Mouse (Mus musculus): Measurements from ENCODE around the gene Parva. TPM values are rescaled to one million over a fixed set of nuclear protein-coding genes. Genes with fewer than 3 reads are reported as not detected.

Parva gene
- polyA plus RNA-seq, 1 experiment from 2014 or later = 13.2 TPM

DNA sequence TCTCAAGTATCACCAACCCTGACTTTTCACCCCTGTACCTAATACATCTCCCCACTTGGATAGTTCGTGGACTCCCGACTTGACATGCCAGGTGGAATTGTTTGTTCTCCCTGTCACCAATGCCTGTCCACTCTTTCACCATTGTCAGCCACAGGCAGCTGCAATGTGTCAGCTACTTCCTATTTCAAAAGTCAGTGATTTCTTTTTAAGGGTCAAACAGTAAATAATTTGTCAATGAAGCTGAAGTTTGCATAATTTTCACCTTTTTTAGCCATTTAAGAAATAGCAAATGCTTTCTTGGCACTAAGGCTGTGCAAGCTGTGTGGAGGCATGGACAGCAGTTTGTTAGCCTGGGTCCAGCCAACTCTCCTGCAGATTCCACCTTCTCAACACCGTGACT, 12.5 kb downstream of the Parva start:
- no peak overlapping the region for H3K4me2 ChIP-seq
- H3K4me3 ChIP-seq = no peak overlapping the region
- no peaks in the 10 kb centered on the region for H3K9me3 ChIP-seq (replicated peaks)
- 56% methylated on average over 3 of the region's 3 CpGs for WGBS (ENCODE audit: insufficient replicate concordance)
- H3K27me3 ChIP-seq (replicated peaks) = no peaks in the 10 kb centered on the region
- no peak for ATAC-seq
- H3K36me3 ChIP-seq = no peaks in the 10 kb centered on the region
- no peak overlapping the region for H3K9ac ChIP-seq
- H3K4me1 ChIP-seq = peaks cover 7% of the 10 kb centered on the region; the same call in 1 of the 2 replicates
- H3K27ac ChIP-seq = no peak overlapping the region

DNA sequence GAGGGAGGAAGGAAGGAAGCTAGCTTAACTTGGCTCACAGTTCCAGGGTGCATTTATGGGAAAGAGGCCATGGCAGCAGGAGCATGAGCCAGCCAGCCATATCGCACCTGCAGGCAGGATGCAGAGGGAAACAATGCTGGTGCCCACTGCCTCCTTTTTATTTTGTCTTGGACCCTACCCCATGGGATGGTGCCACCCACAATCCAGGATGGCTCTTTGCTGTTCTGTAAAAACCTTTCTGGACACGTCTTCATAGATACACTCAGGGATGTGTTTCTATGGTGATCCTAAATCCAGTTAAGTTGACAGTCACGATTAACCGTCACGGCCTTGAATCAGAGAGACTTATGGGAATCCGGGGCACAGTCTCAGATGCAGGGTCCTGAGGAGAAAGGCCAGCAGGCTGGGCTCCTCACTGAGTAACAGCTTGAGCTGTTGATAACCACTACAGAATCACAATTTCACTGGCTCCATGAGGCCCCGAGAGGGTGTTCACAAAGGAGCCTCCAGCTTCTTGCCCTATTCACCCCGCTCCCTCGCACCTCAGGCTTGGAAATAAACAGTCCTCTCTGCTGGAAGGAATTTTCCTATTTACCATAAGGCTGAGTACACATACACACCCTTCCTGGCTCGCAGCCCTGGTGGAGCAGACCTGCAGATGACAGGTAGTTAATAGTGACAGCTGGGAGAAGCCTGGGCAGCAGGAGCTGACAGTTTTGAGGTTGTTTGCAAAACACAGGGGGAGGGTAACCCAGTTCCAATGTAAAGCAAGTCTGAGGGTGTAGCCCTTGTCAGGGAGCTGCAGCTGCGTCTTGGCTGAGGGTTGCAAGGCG, 17.1 kb downstream of the Parva start:
- no peak overlapping the region for H3K4me3 ChIP-seq
- WGBS (ENCODE audit: insufficient replicate concordance) = 46% methylated on average over 12 of the region's 12 CpGs
- no peaks in the 10 kb centered on the region for H3K9me3 ChIP-seq (replicated peaks)
- peaks cover 9% of the 10 kb centered on the region; the same call in 1 of the 2 replicates for H3K4me1 ChIP-seq
- ATAC-seq = no peak
- H3K4me2 ChIP-seq = no peak overlapping the region
- no peaks in the 10 kb centered on the region for H3K36me3 ChIP-seq
- H3K27me3 ChIP-seq (replicated peaks) = no peaks in the 10 kb centered on the region
- H3K27ac ChIP-seq = no peak overlapping the region
- H3K9ac ChIP-seq = no peak overlapping the region

DNA sequence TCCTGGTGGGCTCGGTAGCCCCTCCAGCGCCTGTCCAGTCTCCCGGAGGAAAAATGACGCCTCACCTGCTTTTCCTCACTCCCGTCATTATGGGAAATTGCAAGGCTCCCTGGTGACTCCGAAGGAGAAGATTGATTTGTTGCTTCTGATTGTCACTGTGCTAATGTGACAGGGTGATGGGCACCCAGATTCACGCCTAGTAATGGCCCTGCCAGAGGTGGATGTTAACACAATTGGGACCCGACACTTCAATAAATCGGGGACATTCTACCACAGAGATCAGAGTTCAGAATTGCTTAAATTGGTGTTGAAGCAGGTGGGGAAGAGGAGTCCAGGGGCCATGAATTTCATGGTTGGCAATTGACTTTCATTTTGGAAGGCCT, 17.7 kb downstream of the Parva start:
- Histone ChIP-seq H3K36me3 (no peaks in the 10 kb centered on the region), H3K27ac (no peak overlapping the region), H3K4me1 (peaks cover 9% of the 10 kb centered on the region; the same call in 1 of the 2 replicates), H3K27me3 (replicated peaks) (no peaks in the 10 kb centered on the region), H3K9me3 (replicated peaks) (no peaks in the 10 kb centered on the region), H3K4me3 (no peak overlapping the region), H3K9ac (no peak overlapping the region), H3K4me2 (no peak overlapping the region)
- 48% methylated on average over 9 of the region's 9 CpGs for WGBS (ENCODE audit: insufficient replicate concordance)
- no peak for ATAC-seq

DNA sequence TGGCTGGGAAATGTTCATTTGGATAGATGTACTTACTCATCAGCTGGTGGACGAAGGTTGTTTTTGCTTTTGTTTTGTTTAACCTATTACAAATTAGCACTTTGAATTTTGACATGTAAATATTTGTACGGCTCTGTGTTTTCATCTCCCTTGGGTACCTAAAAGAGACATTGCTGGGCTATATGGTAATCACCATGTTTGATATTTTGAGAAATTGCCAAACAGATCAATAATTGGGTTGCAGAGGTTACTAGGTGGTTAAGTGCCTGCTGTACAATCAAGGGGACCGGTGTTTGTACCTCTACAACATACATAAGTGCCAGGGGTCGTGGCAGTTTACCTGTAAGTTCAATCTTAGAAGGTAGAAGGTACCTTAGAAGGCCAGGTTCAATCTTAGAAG, 19.2 kb downstream of the Parva start:
- no peak overlapping the region for H3K4me3 ChIP-seq
- no peak overlapping the region for H3K9ac ChIP-seq
- H3K27ac ChIP-seq = no peak overlapping the region
- H3K9me3 ChIP-seq (replicated peaks) = no peaks in the 10 kb centered on the region
- 62% methylated on average over 4 of the region's 4 CpGs for WGBS (ENCODE audit: insufficient replicate concordance)
- ATAC-seq = no peak
- peaks cover 9% of the 10 kb centered on the region; the same call in 1 of the 2 replicates for H3K4me1 ChIP-seq
- H3K36me3 ChIP-seq = no peaks in the 10 kb centered on the region
- no peaks in the 10 kb centered on the region for H3K27me3 ChIP-seq (replicated peaks)
- no peak overlapping the region for H3K4me2 ChIP-seq

DNA sequence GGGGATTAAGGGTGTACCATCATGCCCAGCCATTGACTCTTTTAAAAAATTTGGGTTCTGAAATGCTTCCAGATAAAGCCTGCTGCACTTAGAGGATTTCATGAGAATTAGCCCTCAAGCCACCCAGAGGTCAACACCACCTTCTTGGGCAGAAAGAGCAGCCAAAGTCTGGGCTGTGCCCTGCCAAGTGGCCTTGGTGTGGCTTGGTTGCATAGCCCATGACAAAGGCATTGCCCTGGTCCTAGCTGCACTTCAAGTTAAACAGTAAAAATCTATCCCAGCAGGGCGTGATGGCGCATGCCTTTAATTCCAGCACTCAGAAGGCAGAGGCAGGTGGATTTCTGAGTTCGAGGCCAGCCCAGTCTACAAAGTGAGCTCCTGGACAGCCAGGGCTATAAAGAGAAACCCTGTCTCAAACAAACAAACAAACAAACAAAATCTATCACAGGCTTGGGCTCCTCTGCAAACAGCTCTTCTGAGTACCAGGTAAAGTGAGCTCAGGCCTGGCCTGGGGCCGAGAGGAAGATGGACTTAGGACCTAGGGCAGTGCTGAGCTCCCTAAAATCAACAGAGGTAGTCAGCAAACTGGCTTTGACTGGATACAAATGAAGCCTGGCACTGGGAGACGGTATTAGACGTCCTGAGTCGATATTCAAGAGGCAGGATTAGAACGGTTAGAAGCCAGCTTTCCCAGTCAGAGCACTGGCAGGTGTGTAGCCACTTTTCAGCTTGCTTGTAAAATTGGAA, 22.8 kb downstream of the Parva start:
- no peak overlapping the region for H3K4me3 ChIP-seq
- H3K4me1 ChIP-seq = no peaks in the 10 kb centered on the region
- ATAC-seq = 0 out of 2 replicates have a peak, but pooled peaks have one; percentile 37
- no peak overlapping the region for H3K4me2 ChIP-seq
- 54% methylated on average over 8 of the region's 8 CpGs for WGBS (ENCODE audit: insufficient replicate concordance)
- no peak overlapping the region for H3K27ac ChIP-seq
- no peaks in the 10 kb centered on the region for H3K36me3 ChIP-seq
- no peaks in the 10 kb centered on the region for H3K27me3 ChIP-seq (replicated peaks)
- H3K9ac ChIP-seq = no peak overlapping the region
- H3K9me3 ChIP-seq (replicated peaks) = no peaks in the 10 kb centered on the region

DNA sequence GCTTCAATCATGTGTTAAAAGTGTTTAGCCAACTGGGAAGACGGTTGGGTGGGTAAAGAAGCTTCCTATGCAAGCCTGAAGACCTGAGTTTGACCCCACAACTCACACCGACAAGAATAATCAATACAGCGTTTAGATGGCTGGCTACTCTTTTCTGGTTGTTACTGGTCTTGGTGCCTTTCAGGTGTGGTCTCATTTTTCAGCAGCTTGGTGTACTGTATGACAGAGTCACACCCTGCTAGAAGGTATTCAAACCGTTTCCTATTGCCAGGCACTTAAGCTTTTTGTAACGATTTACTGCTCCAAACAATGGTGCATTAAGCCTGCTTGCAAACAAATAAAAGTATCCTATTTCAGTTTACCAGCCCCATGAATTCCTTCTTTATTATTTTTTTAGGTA, 25.2 kb downstream of the Parva start:
- no peaks in the 10 kb centered on the region for H3K4me1 ChIP-seq
- no peak for ATAC-seq
- no peak overlapping the region for H3K4me3 ChIP-seq
- H3K9ac ChIP-seq = no peak overlapping the region
- no peaks in the 10 kb centered on the region for H3K36me3 ChIP-seq
- H3K4me2 ChIP-seq = no peak overlapping the region
- no peaks in the 10 kb centered on the region for H3K9me3 ChIP-seq (replicated peaks)
- no peaks in the 10 kb centered on the region for H3K27me3 ChIP-seq (replicated peaks)
- 56% methylated on average over 5 of the region's 5 CpGs for WGBS (ENCODE audit: insufficient replicate concordance)
- H3K27ac ChIP-seq = no peak overlapping the region

DNA sequence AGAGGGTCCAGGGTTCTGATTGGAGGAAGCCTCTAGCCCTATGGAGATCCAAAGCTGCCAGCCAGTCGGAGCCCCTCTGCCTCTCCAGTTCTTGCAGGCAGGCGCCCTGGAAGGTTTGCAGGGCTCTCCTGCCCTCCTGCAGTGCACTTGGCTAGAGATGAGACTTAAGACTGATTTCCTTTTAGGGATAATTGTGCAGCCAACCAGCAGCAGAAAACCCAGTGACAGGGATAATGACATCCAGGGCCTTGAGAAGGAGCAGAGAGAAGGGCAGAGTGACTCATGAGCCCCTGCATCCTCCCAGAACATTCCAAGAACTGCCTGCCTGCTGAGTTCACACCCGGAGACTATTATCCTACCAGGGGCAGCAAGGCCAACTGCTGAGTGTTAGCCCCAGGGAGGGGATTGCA, 26.5 kb downstream of the Parva start:
- ATAC-seq = no peak

DNA sequence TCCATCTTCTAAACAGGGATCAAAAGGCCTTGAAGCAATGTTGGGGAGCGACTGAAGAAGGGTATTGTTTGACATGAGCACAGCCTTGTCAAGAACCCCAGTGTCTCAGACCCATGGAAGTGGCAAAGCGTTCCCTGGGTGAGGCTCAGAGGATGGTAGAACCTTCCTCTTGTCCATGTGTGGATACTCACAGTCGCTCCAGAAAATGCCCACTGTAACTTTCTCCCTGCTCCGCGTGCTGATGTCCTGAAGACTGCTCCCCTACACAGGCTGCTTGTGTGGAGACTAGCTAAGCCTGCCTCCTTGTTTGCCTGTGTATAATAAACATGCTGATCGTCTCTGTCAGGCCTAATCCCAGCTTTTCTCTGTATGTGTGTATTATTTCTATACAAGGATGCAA, 27.1 kb downstream of the Parva start:
- Histone ChIP-seq H3K27me3 (replicated peaks) (no peaks in the 10 kb centered on the region), H3K9ac (no peak overlapping the region), H3K4me3 (no peak overlapping the region), H3K9me3 (replicated peaks) (no peaks in the 10 kb centered on the region), H3K4me1 (no peaks in the 10 kb centered on the region), H3K27ac (peak overlapping the region; percentile 61), H3K4me2 (no peak overlapping the region), H3K36me3 (no peaks in the 10 kb centered on the region)
- WGBS (ENCODE audit: insufficient replicate concordance) = 58% methylated on average over 6 of the region's 6 CpGs
- ATAC-seq = no peak

More for the DNA sequence above, 26.5 kb downstream of the Parva start:
- Histone ChIP-seq H3K4me2 (no peak overlapping the region), H3K4me3 (no peak overlapping the region), H3K27ac (peak overlapping the region; percentile 61; the same call in 1 of the 2 replicates), H3K4me1 (no peaks in the 10 kb centered on the region), H3K9ac (no peak overlapping the region), H3K27me3 (replicated peaks) (no peaks in the 10 kb centered on the region), H3K36me3 (no peaks in the 10 kb centered on the region), H3K9me3 (replicated peaks) (no peaks in the 10 kb centered on the region)
- 29% methylated on average over 3 of the region's 3 CpGs for WGBS (ENCODE audit: insufficient replicate concordance)

DNA sequence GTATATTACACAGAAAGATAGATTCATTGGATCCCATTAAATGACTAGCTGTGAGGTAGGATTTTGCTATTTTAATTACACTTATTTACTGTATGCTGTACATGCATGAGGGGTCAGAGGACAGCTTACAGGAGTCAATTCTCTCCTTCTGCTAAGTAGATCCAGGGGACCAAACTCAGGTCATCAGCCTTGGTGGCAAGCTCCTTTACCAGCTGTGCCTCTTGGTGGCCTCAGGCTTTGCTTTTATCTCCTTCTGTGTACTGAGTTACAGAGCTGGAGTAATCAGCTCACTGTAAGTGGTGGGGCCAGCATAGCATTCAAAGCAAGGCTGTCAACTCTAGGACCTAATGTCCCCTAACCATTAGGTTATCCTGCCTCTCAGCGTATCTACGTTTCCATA, 27.6 kb downstream of the Parva start:
- Histone ChIP-seq H3K4me3 (no peak overlapping the region), H3K9me3 (replicated peaks) (no peaks in the 10 kb centered on the region), H3K36me3 (no peaks in the 10 kb centered on the region), H3K27ac (no peak overlapping the region), H3K9ac (no peak overlapping the region), H3K4me1 (no peaks in the 10 kb centered on the region), H3K4me2 (no peak overlapping the region), H3K27me3 (replicated peaks) (no peaks in the 10 kb centered on the region)
- WGBS (ENCODE audit: insufficient replicate concordance) = 89% methylated on average over 2 of the region's 2 CpGs
- ATAC-seq = no peak

DNA sequence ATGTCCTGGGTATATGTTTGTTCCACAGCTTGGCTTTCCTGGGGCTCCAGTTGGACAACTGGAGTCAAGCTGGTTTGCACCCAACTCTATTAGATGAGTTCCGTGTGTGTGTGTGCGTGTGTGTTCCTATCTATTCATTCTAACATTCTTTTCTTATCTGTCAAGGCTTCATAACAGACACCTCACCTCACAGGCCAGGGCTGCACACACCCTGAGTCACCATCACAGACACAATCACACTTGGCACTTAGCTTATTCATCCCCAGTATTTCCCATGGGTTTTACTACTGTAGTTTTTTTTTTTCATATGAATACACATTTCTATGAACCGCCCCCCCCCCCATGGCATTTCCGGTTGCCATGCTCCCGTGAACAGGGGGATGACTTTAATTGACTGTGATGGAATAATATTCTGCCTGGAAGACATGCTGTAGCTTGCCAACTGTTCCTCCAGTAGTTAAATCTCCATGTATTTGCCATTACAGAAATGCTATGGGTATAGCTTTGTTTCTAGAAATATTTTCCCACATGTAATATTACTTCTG, 28.3 kb downstream of the Parva start:
- Histone ChIP-seq H3K36me3 (no peaks in the 10 kb centered on the region), H3K4me1 (no peaks in the 10 kb centered on the region)
- ATAC-seq = no peak

DNA sequence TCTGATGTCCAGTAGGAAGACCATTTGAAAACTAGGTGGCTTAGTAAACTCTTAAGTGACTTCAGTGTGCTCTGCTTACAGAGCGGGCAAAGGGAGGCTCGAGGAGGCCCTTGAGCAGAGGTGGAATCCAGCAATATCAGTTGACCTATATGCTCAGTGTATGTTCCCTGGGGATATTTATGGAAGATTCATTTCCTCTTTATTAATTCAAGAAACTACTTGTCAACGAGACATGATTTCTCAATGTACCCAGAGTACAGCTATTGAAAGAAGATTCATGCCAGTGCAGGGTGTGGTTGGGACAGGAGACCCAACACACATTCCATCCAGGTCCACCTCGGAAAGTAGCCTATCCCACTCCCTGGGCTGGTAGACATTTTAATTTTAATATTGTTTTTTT, 30.1 kb downstream of the Parva start:
- 71% methylated on average over 4 of the region's 4 CpGs for WGBS (ENCODE audit: insufficient replicate concordance)
- H3K9me3 ChIP-seq (replicated peaks) = no peaks in the 10 kb centered on the region
- no peaks in the 10 kb centered on the region for H3K4me1 ChIP-seq
- H3K9ac ChIP-seq = no peak overlapping the region
- no peak overlapping the region for H3K4me3 ChIP-seq
- ATAC-seq = no peak
- no peaks in the 10 kb centered on the region for H3K36me3 ChIP-seq
- H3K27me3 ChIP-seq (replicated peaks) = no peaks in the 10 kb centered on the region
- no peak overlapping the region for H3K4me2 ChIP-seq
- no peak overlapping the region for H3K27ac ChIP-seq

More for the DNA sequence above, 28.3 kb downstream of the Parva start:
- no peak overlapping the region for H3K27ac ChIP-seq
- H3K9me3 ChIP-seq (replicated peaks) = no peaks in the 10 kb centered on the region
- WGBS (ENCODE audit: insufficient replicate concordance) = 82% methylated on average over 5 of the region's 5 CpGs
- H3K27me3 ChIP-seq (replicated peaks) = no peaks in the 10 kb centered on the region
- no peak overlapping the region for H3K4me2 ChIP-seq
- H3K9ac ChIP-seq = no peak overlapping the region
- no peak overlapping the region for H3K4me3 ChIP-seq

DNA sequence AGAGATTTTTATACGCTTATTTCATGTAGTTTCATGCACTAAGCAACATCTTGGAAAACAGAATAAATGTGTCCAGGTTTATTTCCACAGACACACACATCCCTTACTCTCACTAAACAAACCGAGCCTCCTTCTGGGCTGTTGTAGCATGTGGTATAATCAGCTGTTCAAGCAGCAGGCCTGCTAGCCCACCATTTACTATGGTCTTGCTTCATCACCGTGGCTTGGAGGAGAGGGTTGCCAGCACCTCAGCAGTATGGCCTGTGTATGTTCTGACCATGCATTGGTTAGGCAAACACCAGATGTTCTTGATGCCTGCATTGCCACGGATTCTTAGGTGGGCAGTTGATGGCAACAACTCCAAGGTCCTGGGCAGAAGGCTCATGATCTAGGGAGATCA, 30.6 kb downstream of the Parva start:
- no peaks in the 10 kb centered on the region for H3K36me3 ChIP-seq
- no peaks in the 10 kb centered on the region for H3K9me3 ChIP-seq (replicated peaks)
- H3K4me2 ChIP-seq = no peak overlapping the region
- no peaks in the 10 kb centered on the region; the same call in 1 of the 2 replicates for H3K4me1 ChIP-seq
- no peaks in the 10 kb centered on the region for H3K27me3 ChIP-seq (replicated peaks)
- H3K9ac ChIP-seq = no peak overlapping the region
- H3K27ac ChIP-seq = no peak overlapping the region
- no peak overlapping the region for H3K4me3 ChIP-seq
- WGBS (ENCODE audit: insufficient replicate concordance) = 57% methylated on average over 4 of the region's 4 CpGs
- no peak for ATAC-seq

All from liver, embryonic 12.5 days (tissue).